In the genomic region with DNA sequence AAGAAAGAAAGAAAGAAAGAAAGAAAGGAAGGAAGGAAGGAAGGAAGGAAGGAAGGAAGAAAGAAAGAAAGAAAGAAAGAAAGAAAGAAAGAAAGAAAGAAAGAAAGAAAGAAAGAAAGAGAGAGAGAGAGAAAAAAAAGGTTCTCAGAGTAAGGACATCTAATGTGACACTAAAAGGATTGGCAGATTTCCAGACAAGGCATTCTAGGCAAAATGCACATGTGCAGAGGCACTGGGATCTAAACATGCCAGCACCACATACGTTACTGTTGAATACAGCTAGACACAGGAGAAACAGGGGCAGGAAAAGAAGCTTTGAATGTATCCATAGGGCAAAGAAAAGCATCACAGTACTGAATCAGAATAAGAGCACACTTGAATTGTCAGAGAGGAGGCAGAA, we compare ENCODE assay signal across 10 mouse cellular contexts. TPM values are rescaled to one million over a fixed set of nuclear protein-coding genes. Genes with fewer than 3 reads are reported as not detected.
A peak's percentile ranks its signal among the peaks of the same experiment; 100 is the strongest.
DNase-seq lines count a peak whose midpoint lies in the region; ATAC-seq and TF ChIP-seq lines count a peak whose summit lies in the region.
"Not testable (repeated sequence)": the region's sequence is repeated elsewhere in the genome, so short reads cannot be mapped to it uniquely, and the experiment has no call there.
"Had no signal": no experiment of that assay in that cellular context is flagged by ENCODE, and none has a peak within 500 bp of the region (broad histone marks: within the 10 kb centered on the region; RNA-seq: fewer than 3 reads in every experiment).

No protein-coding gene starts in this region.

- peak; percentile 52 for DNase-seq in brain, embryonic 14.5 days (ENCODE audit: low read depth)
- DNase-seq in embryonic facial prominence, embryonic 14.5 days (ENCODE audit: low spot score) = peak; percentile 34
- peak; percentile 68 for DNase-seq in forebrain, embryonic 14.5 days (ENCODE audit: low spot score)
- DNase-seq in lung, embryonic 14.5 days = peak; percentile 62

- not testable (repeated sequence) for H3K4me1 ChIP-seq in embryonic facial prominence, embryonic 14.5 days (ENCODE audit: control insufficient read depth, insufficient read depth, low read length); forebrain, embryonic 14.5 days (ENCODE audit: control insufficient read depth, insufficient read depth, low read length); lung, embryonic 14.5 days (ENCODE audit: insufficient read depth)

- not testable (repeated sequence) for H3K27ac ChIP-seq in embryonic facial prominence, embryonic 14.5 days (replicated peaks; ENCODE audit: low read depth, low read length); forebrain, embryonic 14.5 days (ENCODE audit: low read depth, low read length); lung, embryonic 14.5 days (ENCODE audit: low read depth)

- ATAC-seq in embryonic facial prominence, embryonic 14.5 days (ENCODE audit: low read depth); forebrain, embryonic 14.5 days; lung, embryonic 14.5 days (ENCODE audit: insufficient read depth): not testable (repeated sequence)

- H3K36me3 ChIP-seq in embryonic facial prominence, embryonic 14.5 days (ENCODE audit: control insufficient read depth, insufficient read depth, low read length); forebrain, embryonic 14.5 days (ENCODE audit: control insufficient read depth, insufficient read depth, low read length); lung, embryonic 14.5 days (ENCODE audit: insufficient read depth): not testable (repeated sequence)

- not testable (repeated sequence) for TF ChIP-seq POLR2A in brain, embryonic 14.5 days (IDR thresholded peaks at IDR 0.05; ENCODE audit: borderline replicate concordance, extremely low read depth, insufficient read depth, insufficient read length, poor library complexity, severe bottlenecking)

- not testable (repeated sequence) for H3K9me3 ChIP-seq in embryonic facial prominence, embryonic 14.5 days (ENCODE audit: control insufficient read depth, low read length); forebrain, embryonic 14.5 days (replicated peaks; ENCODE audit: control insufficient read depth, low read length); lung, embryonic 14.5 days (ENCODE audit: low read depth, low read length)

- not testable (repeated sequence) for H3K4me3 ChIP-seq in embryonic facial prominence, embryonic 14.5 days (ENCODE audit: low read depth, low read length); forebrain, embryonic 14.5 days (ENCODE audit: low read depth, low read length); lung, embryonic 14.5 days (ENCODE audit: low read depth, low read length)

- not testable (repeated sequence) for H3K27me3 ChIP-seq in embryonic facial prominence, embryonic 14.5 days (replicated peaks; ENCODE audit: control insufficient read depth, insufficient read depth, low read length); forebrain, embryonic 14.5 days (replicated peaks; ENCODE audit: control insufficient read depth, insufficient read depth, low read length); lung, embryonic 14.5 days (ENCODE audit: insufficient read depth, low read length)

- not testable (repeated sequence) for H3K4me2 ChIP-seq in embryonic facial prominence, embryonic 14.5 days (ENCODE audit: low read depth, low read length); forebrain, embryonic 14.5 days (ENCODE audit: low read length); lung, embryonic 14.5 days

- 56% methylated on average over 1 of the region's 1 CpGs for WGBS in embryonic facial prominence, embryonic 14.5 days
- WGBS in forebrain, embryonic 14.5 days = 48% methylated on average over 1 of the region's 1 CpGs
- 36% methylated on average over 1 of the region's 1 CpGs for WGBS in lung, embryonic 14.5 days

- not testable (repeated sequence) for H3K9ac ChIP-seq in embryonic facial prominence, embryonic 14.5 days (ENCODE audit: low read depth, low read length); forebrain, embryonic 14.5 days (ENCODE audit: low read length); lung, embryonic 14.5 days

- not testable (repeated sequence) for TF ChIP-seq CTCF in brain, embryonic 14.5 days (IDR thresholded peaks at IDR 0.05; ENCODE audit: borderline replicate concordance, extremely low read depth, insufficient read depth, insufficient read length); lung, embryonic 14.5 days (IDR thresholded peaks at IDR 0.05; ENCODE audit: low read depth)

RNA-seq across cellular contexts. Expression of gene Adora1, which starts 14.4 kb away (rescaled TPM):
- 12.9 and 15.2 TPM in 2 replicates for polyA plus RNA-seq in brain, embryonic 14.5 days (2012; rRNA removed)
- polyA plus RNA-seq in embryonic facial prominence, embryonic 14.5 days (2014; fragmentation: Nextera tagmentation; extraction: Ambion mirVana) = 1.5 and 1.8 TPM in 2 replicates
- 5.4 and 7.1 TPM in 2 replicates for polyA plus RNA-seq in forebrain, embryonic 14.5 days (2014; fragmentation: Nextera tagmentation; extraction: Ambion mirVana)
- polyA plus RNA-seq in lung, embryonic 14.5 days (2014; fragmentation: Nextera tagmentation; extraction: Ambion mirVana) = 0.30 and 0.92 TPM in 2 replicates
- polyA plus RNA-seq: G1E had no signal

RNA-seq across cellular contexts. Expression of gene Myog, which starts 40.1 kb away (rescaled TPM):
- polyA plus RNA-seq in brain, embryonic 14.5 days (2012; rRNA removed) = 1.3 and 2.6 TPM in 2 replicates
- 219 and 223 TPM in 2 replicates for polyA plus RNA-seq in embryonic facial prominence, embryonic 14.5 days (2014; fragmentation: Nextera tagmentation; extraction: Ambion mirVana)
- polyA plus RNA-seq in forebrain, embryonic 14.5 days (2014; fragmentation: Nextera tagmentation; extraction: Ambion mirVana) = not detected in 2 replicates
- polyA plus RNA-seq in lung, embryonic 14.5 days (2014; fragmentation: Nextera tagmentation; extraction: Ambion mirVana) = not detected in 2 replicates
- polyA plus RNA-seq: activated CD4-positive, CD25-positive, alpha-beta regulatory T cell, adult 4 months; adrenal gland, adult 2 months; CD4-positive, CD25-positive, alpha-beta regulatory T cell, adult 4 months; cerebellum, adult 2 months; G1E; Patski had no signal

RNA-seq across cellular contexts. Expression of gene Mybph, which starts 56.4 kb away (rescaled TPM):
- polyA plus RNA-seq in brain, embryonic 14.5 days (2012; rRNA removed) = 0.98 and 1.4 TPM in 2 replicates
- polyA plus RNA-seq in embryonic facial prominence, embryonic 14.5 days (2014; fragmentation: Nextera tagmentation; extraction: Ambion mirVana) = 151 and 157 TPM in 2 replicates
- 0.10 TPM in 1 of 2 replicates, not detected in the other for polyA plus RNA-seq in forebrain, embryonic 14.5 days (2014; fragmentation: Nextera tagmentation; extraction: Ambion mirVana)
- polyA plus RNA-seq in lung, embryonic 14.5 days (2014; fragmentation: Nextera tagmentation; extraction: Ambion mirVana) = not detected in 2 replicates
- polyA plus RNA-seq: activated CD4-positive, CD25-positive, alpha-beta regulatory T cell, adult 4 months; CD4-positive, CD25-positive, alpha-beta regulatory T cell, adult 4 months; G1E; Patski had no signal

Comparison
In these comparisons a context has a peak if more than half of its experiments do, and no peak if none do; other contexts are left out.
1. RNA of gene Myog, which starts 40.1 kb away (polyA plus RNA-seq): 219 to 223 TPM in embryonic facial prominence, embryonic 14.5 days; 1.3 to 2.6 TPM in brain, embryonic 14.5 days, not detected in lung, embryonic 14.5 days and not detected in forebrain, embryonic 14.5 days; every median in the first group is over 10 times any median in the second.
2. RNA of gene Mybph, which starts 56.4 kb away (polyA plus RNA-seq): 151 to 157 TPM in embryonic facial prominence, embryonic 14.5 days; 0.98 to 1.4 TPM in brain, embryonic 14.5 days, 0.10 TPM in forebrain, embryonic 14.5 days and not detected in lung, embryonic 14.5 days; every median in the first group is over 10 times any median in the second.
3. Peak in every context shown above with its lines, with median percentiles within 50 percentile points of each other: DNase-seq.